Mouse (Mus musculus) liver, adult 2 months (tissue): ENCODE measurements around the gene Pigt.

Experiments
- CTCF ChIP-seq: fragments of 200-500 bp; IDR thresholded peaks from 2 replicates; pipeline ENCODE4 v1.5.1; 2011; ENCODE audit warnings: low read depth, low read length, control low read depth
- POLR2A ChIP-seq: fragments of 200-500 bp; IDR thresholded peaks from 2 replicates; pipeline ENCODE4 v1.6.1; 2011; ENCODE audit warnings: low read length, control low read depth; ENCODE audit not compliant: insufficient read depth; ENCODE audit errors: extremely low read depth

- no peak for TF ChIP-seq CTCF
- no peak for TF ChIP-seq POLR2A
Measured at GRCm38 (mm10) chr2:164486258-164487114, 10.8 kb upstream of the Pigt start.
